Mouse (Mus musculus) layer of hippocampus, adult 18-20 months (tissue): ENCODE measurements at regions not wholly inside any gene's neighbourhood (a gene's known extent, or its start where the extent isn't known, plus 50 kb on each side); places are given as distances from the start of the nearest gene placed in this dataset.
A peak's percentile ranks its signal among the peaks of the same experiment; 100 is the strongest.

ENCODE experiments used
- DNase-seq, 2 experiments: peaks; one replicate each; pipeline ENCODE4 v3.0.0; 2022; ENCODE audit warnings: low spot score in 2 of 2

- DNase-seq: peak; percentile 5 to 62
These were observed 1223.0 kb downstream of the Dnajb9 start for GRCm38 (mm10) chr12:42987018-42987606.

GRCm38 (mm10) chr12:42986505-42986904 is 1223.6 kb downstream of the Dnajb9 start:
- no peak for DNase-seq

DNA sequence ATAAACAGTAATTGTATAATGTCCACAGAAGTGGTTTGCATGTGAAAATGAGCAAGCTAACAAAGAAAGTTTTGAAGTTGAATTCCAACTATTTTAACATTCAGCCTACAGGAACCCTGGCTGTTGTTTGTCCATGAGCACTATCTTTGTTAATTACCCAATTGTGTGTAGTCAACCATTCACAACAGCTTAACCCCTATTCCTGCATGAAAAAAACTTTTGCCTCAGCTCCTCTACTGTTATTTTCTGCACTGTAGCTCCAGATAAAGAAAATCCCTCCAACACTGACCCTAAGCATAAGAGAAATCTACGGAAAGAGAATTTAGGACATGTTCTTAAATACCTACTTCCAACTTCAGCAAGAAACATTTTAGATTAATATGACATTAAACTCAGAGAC is 1224.0 kb downstream of the Dnajb9 start:
- DNase-seq: no peak

GRCm38 (mm10) chr12:42978828-42979227 is 1231.3 kb downstream of the Dnajb9 start:
- DNase-seq: no peak

GRCm38 (mm10) chr12:42972766-42973165 is 1237.4 kb downstream of the Dnajb9 start:
- DNase-seq: no peak

DNA sequence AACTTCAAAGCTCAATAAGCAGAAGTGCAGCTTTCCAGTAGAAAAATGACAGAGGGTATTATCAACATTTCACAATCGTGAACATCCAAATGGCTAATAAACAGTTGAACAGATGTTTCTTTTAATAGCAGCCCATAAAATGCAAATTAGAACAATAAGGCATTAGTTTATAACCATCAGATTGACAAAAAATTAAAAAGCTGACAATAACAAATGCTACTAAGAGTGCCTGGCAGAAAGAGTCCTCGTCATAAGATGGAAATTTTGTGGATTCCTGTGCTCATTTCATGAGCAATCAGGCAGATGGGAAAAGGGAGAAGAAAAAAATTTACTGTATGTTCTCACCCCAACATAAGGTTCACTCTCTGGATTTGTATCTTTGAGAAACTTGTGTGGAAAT is 1248.6 kb downstream of the Dnajb9 start:
- peak; percentile 2 to 53 for DNase-seq

GRCm38 (mm10) chr12:42947961-42948360 is 1262.2 kb downstream of the Dnajb9 start:
- DNase-seq: peak in 1 of 2 experiments; percentile 0

GRCm38 (mm10) chr12:42914374-42914773 is 1295.8 kb downstream of the Dnajb9 start:
- DNase-seq: no peak
